Mouse (Mus musculus): ENCODE results near the gene Qpctl.

GRCm38 (mm10) chr7:19118028-19118771 is 30.9 kb downstream of the Qpctl start, which contains the start of gene Gm4969:
- no peak for TF ChIP-seq CTCF (IDR thresholded peaks at IDR 0.05; ENCODE audit: low read depth, low read length)
- no peak for TF ChIP-seq POLR2AphosphoS5 (IDR thresholded peaks at IDR 0.05; ENCODE audit: insufficient replicate concordance, low read depth, low read length)
- TF ChIP-seq GATA2 (IDR thresholded peaks at IDR 0.05; ENCODE audit: borderline replicate concordance, low read depth, low read length): no peak
- no peak for TF ChIP-seq GATA1 (IDR thresholded peaks at IDR 0.05; ENCODE audit: borderline replicate concordance, low read length)
- no peak for TF ChIP-seq TAL1 (conservative IDR thresholded peaks at IDR 0.05; ENCODE audit: low read depth, low read length)
